Mouse (Mus musculus) embryonic facial prominence, embryonic 10.5 days (tissue): ENCODE measurements around the gene Def8. TPM values are rescaled to one million over a fixed set of nuclear protein-coding genes. Genes with fewer than 3 reads are reported as not detected.

ENCODE experiments used
- DNase-seq: peaks from one replicate; pipeline ENCODE4 v3.0.0-alpha.2; 2017; ENCODE audit warnings: low spot score
- H3K27ac ChIP-seq: fragments of 300-500 bp; sonication (generic); replicated peaks from 2 replicates; pipeline ENCODE4 v1.5.1; 2016; ENCODE audit warnings: mild to moderate bottlenecking
- H3K27me3 ChIP-seq: fragments of 300-500 bp; sonication (generic); replicated peaks from 2 replicates; pipeline ENCODE4 v1.6.1; 2016; ENCODE audit warnings: low read depth, mild to moderate bottlenecking; ENCODE audit not compliant: poor library complexity, severe bottlenecking
- H3K36me3 ChIP-seq: fragments of 300-500 bp; sonication (generic); replicated peaks from 2 replicates; pipeline ENCODE4 v1.6.1; 2016; ENCODE audit warnings: mild to moderate bottlenecking, moderate library complexity
- H3K4me1 ChIP-seq: fragments of 300-500 bp; sonication (generic); 2 replicates; pipeline ENCODE4 v1.6.1; 2016
- H3K4me3 ChIP-seq: fragments of 300-500 bp; sonication (generic); 2 replicates; pipeline ENCODE4 v1.5.1; 2016; ENCODE audit warnings: mild to moderate bottlenecking, moderate library complexity
- H3K9me3 ChIP-seq: fragments of 300-500 bp; sonication (generic); 2 replicates; pipeline ENCODE4 v1.6.1; 2016; ENCODE audit warnings: mild to moderate bottlenecking
- WGBS: fragments of 180-500 bp; shearing (Covaris S2); methylation state at CpG from one replicate; pipeline ENCODE4 v1.1.7; 2016; 5-methylcytosine and 5-hydroxymethylcytosine counted together
- polyA plus RNA-seq: library from polyadenylated mRNA; unstranded; fragments of >200 nt; fragmentation: Nextera tagmentation; extraction: Ambion mirVana; gene quantifications from 2 replicates; pipeline ENCODE4 v1.2.1, GENCODE M21; 2016

Gene Def8
- polyA plus RNA-seq, 1 experiment from 2014 or later, result 43.5 TPM

GRCm38 (mm10) chr8:123507153-123507552 is 83.8 kb downstream of the Def8 start:
- Histone ChIP-seq H3K4me3 (no peak overlapping the region), H3K36me3 (peaks cover 88% of the 10 kb centered on the region)

DNA sequence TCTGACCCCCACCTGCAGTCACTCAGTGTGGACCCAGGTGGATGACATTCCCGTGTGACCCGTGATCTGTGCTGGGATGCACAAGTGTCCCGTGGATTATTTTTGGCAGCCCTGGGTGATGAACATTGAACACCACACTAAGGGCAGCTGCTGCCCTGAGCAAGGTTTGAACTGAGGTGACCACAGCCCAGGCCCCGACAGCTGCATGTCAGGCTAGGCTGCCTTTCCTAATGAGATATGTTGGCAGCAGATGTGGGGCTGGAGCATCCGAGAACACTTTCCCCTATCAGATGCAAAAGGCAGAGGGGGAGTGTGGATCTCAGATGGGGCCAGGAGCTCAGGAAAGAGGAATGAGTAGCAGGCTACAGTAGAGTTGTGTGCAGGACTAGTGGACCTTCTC is 87.5 kb downstream of the Def8 start:
- Histone ChIP-seq H3K27me3 (peaks cover 36% of the 10 kb centered on the region), H3K4me1 (peaks cover 25% of the 10 kb centered on the region), H3K4me3 (no peak overlapping the region), H3K9me3 (no peaks in the 10 kb centered on the region), H3K27ac (no peak overlapping the region), H3K36me3 (peaks cover 52% of the 10 kb centered on the region)
- WGBS, result 81% methylated on average over 5 of the region's 5 CpGs
- DNase-seq, result no peak

More at GRCm38 (mm10) chr8:123507153-123507552, 83.8 kb downstream of the Def8 start:
- no peak for DNase-seq
- Histone ChIP-seq H3K27me3 (no peaks in the 10 kb centered on the region), H3K4me1 (no peaks in the 10 kb centered on the region), H3K9me3 (peaks cover 10% of the 10 kb centered on the region; the same call in 1 of the 2 replicates), H3K27ac (no peak overlapping the region)
- 97% methylated on average over 5 of the region's 5 CpGs for WGBS

Other genes with a start within 250 kb of the Def8 start
- gene Dpep1, start 237.3 kb upstream of the Def8 start, polyA plus RNA-seq, result 10.5 and 13.0 TPM in 2 replicates
- gene Chmp1a, start 210.8 kb upstream of the Def8 start, polyA plus RNA-seq, result 131 and 136 TPM in 2 replicates
- 5.4 and 5.9 TPM in 2 replicates for gene Spata33, start 210.7 kb upstream of the Def8 start, polyA plus RNA-seq
- 35.1 and 36.4 TPM in 2 replicates for gene Cdk10, start 198.7 kb upstream of the Def8 start, polyA plus RNA-seq
- 1.6 and 3.0 TPM in 2 replicates for gene Spata2l, start 187.3 kb upstream of the Def8 start, polyA plus RNA-seq
- gene Zfp276, start 169.3 kb upstream of the Def8 start, polyA plus RNA-seq, result 29.4 and 31.1 TPM in 2 replicates
- 22.2 and 25.1 TPM in 2 replicates for gene Vps9d1, start 169.2 kb upstream of the Def8 start, polyA plus RNA-seq
- gene Fanca, start 105.0 kb upstream of the Def8 start, polyA plus RNA-seq, result 49.4 and 52.3 TPM in 2 replicates
- gene Spire2, start 90.8 kb upstream of the Def8 start, polyA plus RNA-seq, result 4.3 and 5.8 TPM in 2 replicates
- gene Tcf25, start 49.8 kb upstream of the Def8 start, polyA plus RNA-seq, result 141 and 144 TPM in 2 replicates
- not detected in 2 replicates for gene Mc1r, start 16.4 kb upstream of the Def8 start, polyA plus RNA-seq
- 223 and 230 TPM in 2 replicates for gene Tubb3, start 12.1 kb upstream of the Def8 start, polyA plus RNA-seq
- gene Afg3l1, start 54.4 kb downstream of the Def8 start, polyA plus RNA-seq, result 68.1 and 69.2 TPM in 2 replicates
- gene Dbndd1, start 91.9 kb downstream of the Def8 start, polyA plus RNA-seq, result 11.3 and 12.1 TPM in 2 replicates
- gene Gas8, start 95.3 kb downstream of the Def8 start, polyA plus RNA-seq, result 42.3 and 43.7 TPM in 2 replicates
- gene Rhou, start 230.4 kb downstream of the Def8 start, polyA plus RNA-seq, result 6.2 and 6.3 TPM in 2 replicates